Mouse (Mus musculus) liver, postnatal 0 days (tissue): ENCODE results near the gene Prkca.

Experiments used
- CTCF ChIP-seq: sonication (generic); IDR thresholded peaks from 2 replicates; pipeline ENCODE4 v1.5.1; 2016; ENCODE audit warnings: antibody characterized with exemption, low read depth
- EP300 ChIP-seq: IDR thresholded peaks from 2 replicates; pipeline ENCODE4 v1.6.1; 2016; ENCODE audit warnings: antibody characterized with exemption, low read depth, mild to moderate bottlenecking

DNA sequence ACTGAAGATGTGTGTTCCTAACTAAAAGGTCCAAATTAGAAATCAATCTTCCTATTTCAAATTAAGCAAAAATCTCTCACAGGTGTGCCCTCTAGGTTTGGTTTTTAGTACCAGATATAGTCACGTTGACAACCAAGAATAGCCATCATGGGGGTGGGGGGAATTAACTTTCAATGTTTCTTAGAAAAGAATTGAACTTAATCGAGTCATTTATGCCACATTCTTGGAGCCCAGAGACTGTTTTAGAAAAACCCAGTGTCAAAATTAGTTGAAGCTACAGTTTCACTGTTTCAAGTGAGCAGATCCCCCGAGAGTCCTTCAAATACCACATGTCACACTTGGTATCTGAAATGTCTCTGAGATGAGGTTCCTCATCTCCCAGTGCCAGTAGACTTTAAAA is 173.6 kb downstream of the Prkca start:
- TF ChIP-seq EP300 (no peak), CTCF (no peak)
